Mouse (Mus musculus) right cerebral cortex, postnatal 10 days (tissue): ENCODE measurements around the gene Hspa1l.
"Not testable (repeated sequence)": the region's sequence is repeated elsewhere in the genome, so short reads cannot be mapped to it uniquely, and the experiment has no call there.

ENCODE experiments used
- DNase-seq, 2 experiments: peaks; one replicate each; pipeline ENCODE4 v3.0.0; 2021; ENCODE audit warnings: low spot score in 2 of 2

Hspa1l gene

GRCm38 (mm10) chr17:35003022-35003838 is 30.7 kb downstream of the Hspa1l start:
- DNase-seq, result no peak

GRCm38 (mm10) chr17:35004075-35004717 is 31.7 kb downstream of the Hspa1l start:
- DNase-seq, result no peak

GRCm38 (mm10) chr17:35005158-35005557 is 32.7 kb downstream of the Hspa1l start:
- no peak for DNase-seq

DNA sequence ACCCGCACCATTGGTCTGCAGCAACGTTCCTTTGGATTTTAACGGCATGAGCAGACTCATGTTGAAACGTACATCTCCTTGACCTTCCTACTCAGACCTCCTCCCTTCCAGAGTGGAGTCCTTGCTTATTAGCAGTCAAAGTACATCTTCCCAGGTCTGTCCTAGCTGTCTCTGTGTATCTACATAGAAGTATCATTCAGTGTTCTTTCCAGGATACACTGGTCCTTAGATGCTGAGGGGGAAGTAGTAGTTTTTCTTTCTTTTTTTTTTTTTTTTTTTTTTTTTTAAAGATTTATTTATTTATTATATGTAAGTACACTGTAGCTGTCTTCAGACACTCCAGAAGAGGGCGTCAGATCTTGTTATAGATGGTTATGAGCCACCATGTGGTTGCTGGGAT is 33.4 kb downstream of the Hspa1l start:
- not testable (repeated sequence) for DNase-seq

DNA sequence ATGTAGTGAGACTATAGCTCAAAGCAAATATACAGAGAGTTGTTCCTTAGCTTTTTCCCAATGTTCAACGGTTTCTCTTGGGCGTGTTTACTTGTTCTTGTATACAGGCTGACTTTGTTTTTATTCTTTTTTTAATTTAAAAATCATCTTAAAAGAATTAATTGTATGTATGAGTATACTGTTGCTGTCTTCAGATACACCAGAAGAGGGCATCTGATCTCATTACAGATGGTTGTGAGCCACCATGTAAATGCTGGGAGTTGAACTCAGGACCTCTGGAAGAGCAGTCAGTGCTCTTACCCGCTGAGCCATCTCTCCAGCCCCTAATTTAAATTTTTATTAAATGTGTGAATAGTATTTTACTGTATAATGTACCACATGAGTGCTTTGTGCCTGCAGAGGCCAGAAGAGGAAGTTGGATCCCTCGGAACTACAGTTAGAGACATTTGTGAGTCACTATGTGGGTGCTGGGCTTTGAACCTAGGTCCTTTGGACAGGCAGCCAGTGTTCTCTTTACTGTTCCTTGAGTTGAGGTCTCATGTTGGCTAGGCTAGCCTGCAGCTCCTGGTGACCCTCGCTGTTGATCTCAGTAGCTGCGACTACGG is 35.0 kb downstream of the Hspa1l start:
- DNase-seq, result no peak

- DNase-seq, result no peak
Measured at GRCm38 (mm10) chr17:35009586-35009985, 37.1 kb downstream of the Hspa1l start.

GRCm38 (mm10) chr17:35011440-35011839 is 38.9 kb downstream of the Hspa1l start:
- DNase-seq, result no peak

DNA sequence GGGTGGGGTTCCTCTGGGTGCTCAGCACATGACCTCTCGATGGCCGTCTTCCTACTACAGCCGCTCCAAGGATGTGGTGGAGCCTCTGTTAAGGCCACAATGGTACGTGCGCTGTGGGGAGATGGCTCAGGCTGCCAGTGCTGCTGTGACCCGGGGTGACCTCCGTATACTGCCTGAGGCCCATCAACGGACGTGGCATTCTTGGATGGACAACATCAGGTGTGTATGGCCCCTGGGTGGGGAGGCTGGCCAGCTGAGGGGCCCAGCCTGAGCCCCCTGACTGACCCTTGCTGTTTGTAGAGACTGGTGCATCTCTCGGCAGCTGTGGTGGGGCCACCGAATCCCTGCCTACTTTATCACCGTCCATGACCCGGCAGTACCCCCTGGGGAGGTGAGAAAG is 39.9 kb downstream of the Hspa1l start:
- no peak for DNase-seq

GRCm38 (mm10) chr17:35013221-35013620 is 40.7 kb downstream of the Hspa1l start:
- no peak for DNase-seq

DNA sequence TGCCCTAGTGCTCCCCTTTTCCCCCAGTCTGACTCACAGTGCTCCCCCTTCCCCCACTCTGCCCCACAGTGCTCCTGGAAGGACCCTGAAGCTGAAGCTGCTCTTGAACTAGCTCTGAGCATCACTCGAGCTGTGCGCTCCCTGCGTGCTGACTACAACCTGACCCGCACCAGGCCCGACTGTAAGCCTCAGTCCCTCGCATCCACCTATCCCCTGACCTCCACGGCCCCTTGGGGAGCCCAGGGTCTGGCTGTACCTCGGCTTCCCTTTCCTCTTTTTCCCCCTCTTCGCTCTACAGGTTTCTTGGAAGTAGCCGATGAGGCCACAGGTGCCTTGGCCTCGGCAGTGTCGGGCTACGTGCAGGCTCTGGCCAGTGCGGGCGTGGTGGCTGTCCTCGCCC is 42.8 kb downstream of the Hspa1l start:
- DNase-seq, result peak in 1 of 2 experiments; percentile 26

DNA sequence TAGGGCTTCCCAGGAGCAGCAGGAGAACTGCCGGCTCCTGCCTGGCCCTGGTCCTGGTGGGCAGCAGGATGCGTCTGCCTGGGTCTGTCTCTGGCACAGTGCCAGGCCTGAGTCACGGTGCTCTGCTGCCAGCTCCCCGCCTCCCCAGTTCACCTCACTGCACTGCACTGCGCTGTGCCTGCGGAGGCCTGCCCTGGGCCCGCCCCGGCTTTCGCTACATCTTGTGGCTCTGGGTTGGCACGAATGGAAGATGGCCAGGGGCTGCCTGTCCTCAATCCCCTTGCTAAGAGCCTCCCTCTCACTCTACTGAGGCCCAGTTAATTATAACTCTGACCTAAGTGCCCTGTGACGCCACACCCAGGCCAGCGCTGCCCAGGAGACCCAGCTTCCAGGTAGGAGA is 43.9 kb downstream of the Hspa1l start, which contains the start of gene Vwa7:
Vwa7 (plus strand) TSS at position 204 of the 400 bp plus-strand sequence.
- peak in 1 of 2 experiments; percentile 41 for DNase-seq

DNA sequence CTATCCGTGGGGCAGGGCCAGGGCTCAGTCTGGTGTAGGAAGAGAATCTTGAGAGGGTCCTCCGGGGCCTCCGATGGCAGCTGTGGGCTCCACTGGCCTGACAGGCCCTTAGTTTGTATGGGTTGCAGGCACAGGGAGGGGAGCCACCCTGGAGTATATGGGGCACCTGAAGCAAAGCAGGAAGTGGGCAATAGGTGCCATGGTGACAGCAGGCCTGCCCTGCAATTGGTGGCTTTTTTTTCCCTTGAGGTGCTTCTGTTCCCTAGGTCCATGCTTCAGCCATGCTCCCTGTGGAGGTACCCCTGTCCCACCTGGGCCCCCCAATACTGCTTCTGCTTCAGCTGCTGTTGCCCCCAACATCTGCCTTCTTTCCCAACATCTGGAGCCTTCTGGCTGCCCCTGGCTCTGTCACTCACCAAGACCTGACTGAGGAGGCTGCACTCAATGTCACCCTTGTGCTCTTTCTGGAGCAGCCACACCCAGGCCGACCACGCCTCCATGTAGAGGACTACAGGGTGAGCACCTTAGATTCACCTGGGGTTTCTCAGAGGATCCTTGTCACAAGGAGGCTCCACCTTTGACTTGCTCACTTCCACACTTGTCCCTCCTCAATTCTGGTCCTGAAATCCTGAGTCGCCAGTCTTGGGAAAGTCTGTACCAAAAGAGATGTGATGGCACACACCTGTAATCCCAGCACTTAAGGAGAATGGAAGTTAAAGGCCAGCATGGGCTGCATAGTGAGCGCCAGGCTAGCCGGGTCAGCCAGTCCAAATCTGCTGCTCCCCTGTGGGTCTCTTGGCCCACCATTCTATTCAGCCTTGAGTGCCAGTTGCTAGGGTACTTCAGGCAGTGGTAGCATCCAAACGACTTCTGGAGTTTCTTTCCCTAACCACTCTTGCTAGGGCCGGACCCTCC is 44.5 kb downstream of the Hspa1l start:
- DNase-seq, result no peak

DNA sequence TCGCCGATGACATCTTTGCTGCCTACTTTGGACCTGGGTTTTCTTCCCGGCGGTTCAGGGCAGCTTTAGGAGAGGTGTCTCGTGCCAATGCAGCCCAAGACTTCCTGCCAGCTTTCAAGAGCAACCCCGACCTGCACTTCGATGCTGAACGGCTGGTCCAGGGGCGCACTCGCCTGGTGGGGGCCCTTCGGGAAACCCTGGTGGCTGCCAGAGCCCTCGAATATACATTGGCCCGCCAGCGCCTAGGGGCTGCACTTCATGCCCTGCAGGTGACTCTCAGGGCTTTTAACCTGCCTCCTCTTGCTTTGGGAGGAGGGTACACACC is 45.2 kb downstream of the Hspa1l start:
- DNase-seq, result no peak

DNA sequence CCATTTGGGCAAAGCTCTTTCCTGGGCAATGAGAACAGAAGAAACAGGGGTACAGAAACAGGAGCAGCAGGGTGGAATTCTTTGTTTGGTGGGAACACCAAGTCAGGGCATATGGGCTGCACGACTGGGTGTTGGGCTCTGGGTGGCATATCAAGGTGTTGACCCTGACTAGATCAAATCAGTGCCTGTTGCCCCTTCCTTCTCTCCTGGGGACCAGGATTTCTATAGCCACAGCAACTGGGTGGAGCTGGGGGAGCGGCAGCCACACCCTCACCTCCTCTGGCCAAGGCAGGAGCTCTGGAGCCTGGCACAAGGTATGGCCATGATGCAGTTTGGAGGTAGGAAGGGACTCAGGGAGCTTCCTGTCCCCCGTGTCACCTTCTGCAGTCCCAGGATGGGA is 45.7 kb downstream of the Hspa1l start:
- DNase-seq, result no peak

- peak in 1 of 2 experiments; percentile 17 for DNase-seq
Measured at GRCm38 (mm10) chr17:35019894-35020293, 47.4 kb downstream of the Hspa1l start.

- no peak for DNase-seq
Measured at GRCm38 (mm10) chr17:35020551-35020950, 48.0 kb downstream of the Hspa1l start.

GRCm38 (mm10) chr17:35021163-35021808 is 48.8 kb downstream of the Hspa1l start:
- peak; percentile 80 to 84 for DNase-seq

DNA sequence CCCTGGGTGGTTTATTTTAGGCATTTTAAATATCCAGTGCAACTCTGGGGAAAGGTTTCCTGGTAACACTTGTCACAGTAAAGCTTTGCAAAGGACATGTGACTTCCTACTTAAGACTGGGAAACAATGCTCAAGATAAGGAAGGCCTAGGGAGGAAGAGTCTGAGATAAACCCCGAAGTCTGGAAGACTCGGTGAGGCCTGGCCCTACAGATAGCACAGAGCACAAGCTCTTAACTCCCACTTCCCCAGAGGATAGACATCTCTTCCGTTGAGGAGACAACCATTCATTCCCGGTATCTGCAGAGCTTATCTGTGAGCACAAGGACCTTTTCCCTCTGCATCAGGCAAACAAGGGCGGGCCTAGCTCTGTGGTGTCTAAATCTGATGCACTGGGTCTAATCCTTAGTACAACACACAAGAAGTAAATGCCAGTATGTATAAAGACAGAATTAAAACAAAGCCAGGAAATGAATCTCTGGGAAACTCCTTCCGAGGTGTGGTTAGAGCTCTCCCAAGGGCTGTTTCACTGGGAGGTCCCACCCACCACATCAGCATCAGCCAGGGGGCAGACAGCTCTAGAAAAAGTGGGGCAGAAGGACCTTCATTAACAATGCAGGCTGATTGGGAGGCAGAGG is 49.5 kb downstream of the Hspa1l start:
- DNase-seq, result no peak

GRCm38 (mm10) chr17:35022541-35023060 is 50.1 kb downstream of the Hspa1l start:
- DNase-seq, result peak in 1 of 2 experiments; percentile 15

DNA sequence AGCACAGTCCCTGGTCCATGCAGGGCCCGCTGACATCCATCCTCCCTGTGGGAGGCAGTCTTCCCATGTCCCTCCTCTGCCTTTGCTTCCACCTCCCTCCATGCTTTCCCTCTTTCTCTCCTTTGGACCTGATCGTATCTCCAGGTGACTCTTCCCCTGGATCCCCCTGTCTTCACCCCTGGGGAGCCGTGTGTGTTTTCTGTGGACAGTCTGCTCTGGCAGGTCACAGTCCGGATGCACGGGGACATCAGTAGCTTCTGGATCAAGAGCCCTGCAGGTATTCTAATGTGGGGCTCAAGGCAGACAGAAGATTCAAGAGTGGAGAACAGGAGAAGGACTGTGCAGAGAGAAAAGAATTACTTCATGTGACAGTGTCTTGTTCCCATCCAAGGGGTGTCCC is 50.7 kb downstream of the Hspa1l start:
- no peak for DNase-seq

DNA sequence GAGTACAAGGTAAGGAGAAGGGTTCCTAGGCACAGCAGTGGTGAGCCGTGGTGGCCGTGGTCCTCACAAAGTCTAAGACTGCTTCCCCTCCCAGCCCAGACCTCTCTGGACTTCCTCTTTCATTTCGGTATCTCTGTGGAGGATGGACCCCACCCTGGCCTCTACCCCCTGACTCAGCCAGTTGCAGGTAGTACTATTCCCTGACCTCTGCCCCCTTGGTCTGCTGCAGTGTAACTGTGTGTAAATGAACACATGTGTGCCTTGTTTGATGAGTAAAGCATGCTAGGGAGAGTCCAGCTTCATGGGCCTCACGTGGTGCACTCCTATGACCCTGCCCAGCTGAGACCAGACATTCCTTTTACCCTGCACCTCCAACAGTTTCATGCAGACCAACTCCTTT is 51.3 kb downstream of the Hspa1l start:
- DNase-seq, result peak; percentile 18 to 36
